Mouse (Mus musculus) stomach, embryonic 14.5 days (tissue): ENCODE results near the gene Yrdc. TPM values are rescaled to one million over a fixed set of nuclear protein-coding genes. Genes with fewer than 3 reads are reported as not detected.

Source experiments
- ATAC-seq: fragments of 200-750 bp; cut with Nextera tagmentation; 2 replicates; pipeline ENCODE4 v1.8.0; 2017; ENCODE audit warnings: low read depth, moderate TSS enrichment; ENCODE audit not compliant: insufficient number of reproducible peaks, insufficient read depth, low FRiP score
- H3K27ac ChIP-seq: fragments of 300-500 bp; sonication (generic); 2 replicates; pipeline ENCODE4 v1.5.1; 2014; ENCODE audit warnings: mild to moderate bottlenecking, low read length, moderate library complexity, mixed read lengths
- H3K27me3 ChIP-seq: fragments of 300-500 bp; sonication (generic); 2 replicates; pipeline ENCODE4 v1.6.1; 2014; ENCODE audit warnings: low read length, control low read depth, mixed read lengths; ENCODE audit not compliant: control insufficient read depth, insufficient read depth
- H3K36me3 ChIP-seq: fragments of 300-500 bp; sonication (generic); 2 replicates; pipeline ENCODE4 v1.6.1; 2014; ENCODE audit warnings: mild to moderate bottlenecking, control low read depth, low read length, moderate library complexity, mixed read lengths; ENCODE audit not compliant: control insufficient read depth, insufficient read depth
- H3K4me1 ChIP-seq: fragments of 300-500 bp; sonication (generic); 2 replicates; pipeline ENCODE4 v1.6.1; 2014; ENCODE audit warnings: low read length, control low read depth, mixed read lengths; ENCODE audit not compliant: control insufficient read depth, insufficient read depth
- H3K4me2 ChIP-seq: fragments of 300-500 bp; sonication (generic); replicated peaks from 2 replicates; pipeline ENCODE4 v1.6.1; 2014; ENCODE audit warnings: low read depth, low read length, control low read depth
- H3K4me3 ChIP-seq: fragments of 300-500 bp; sonication (generic); 2 replicates; pipeline ENCODE4 v1.5.1; 2014; ENCODE audit warnings: low read depth, low read length, control low read depth
- H3K9ac ChIP-seq: fragments of 300-500 bp; sonication (generic); replicated peaks from 2 replicates; pipeline ENCODE4 v1.6.1; 2014; ENCODE audit warnings: low read depth, mild to moderate bottlenecking, control low read depth, low read length, moderate library complexity, mixed read lengths
- H3K9me3 ChIP-seq: fragments of 300-500 bp; sonication (generic); 2 replicates; pipeline ENCODE4 v1.6.1; 2016; ENCODE audit warnings: low read depth, low read length, control low read depth; ENCODE audit not compliant: control insufficient read depth
- WGBS: fragments of 180-500 bp; shearing (Covaris S2); extraction: QIAGEN DNeasy Blood & Tissue Kit; methylation state at CpG from one replicate; pipeline ENCODE4 v1.1.7; 2014; 5-methylcytosine and 5-hydroxymethylcytosine counted together
- polyA plus RNA-seq: library from polyadenylated mRNA; unstranded; fragments of >200 nt; fragmentation: Nextera tagmentation; extraction: Ambion mirVana; gene quantifications from 2 replicates; pipeline ENCODE4 v1.2.1, GENCODE M21; 2014

Gene Yrdc
- polyA plus RNA-seq, 1 experiment from 2014 or later = 31.6 TPM

DNA sequence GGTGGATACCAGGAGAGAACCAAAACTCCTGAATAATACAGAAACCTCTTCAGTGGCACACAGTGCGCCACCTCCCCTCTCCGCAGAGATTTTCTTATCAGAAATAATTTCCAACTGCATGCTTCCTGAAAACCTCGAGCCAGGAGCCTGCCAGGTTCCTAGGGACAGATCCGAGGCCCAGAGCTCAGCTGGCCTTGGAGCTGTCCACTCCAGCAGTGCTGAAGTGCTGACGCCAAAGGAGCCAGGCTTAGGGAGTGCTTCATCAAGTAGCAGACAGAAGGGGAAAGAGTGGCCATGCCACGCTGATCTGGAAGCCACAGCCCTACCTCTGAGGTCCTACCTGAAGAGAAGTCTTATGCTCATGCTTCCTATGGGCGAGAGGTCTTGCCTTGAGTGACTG lies 10.0 kb downstream of the Yrdc start:
- H3K36me3 ChIP-seq = peaks cover 8% of the 10 kb centered on the region
- no peaks in the 10 kb centered on the region for H3K9me3 ChIP-seq
- no peak overlapping the region for H3K9ac ChIP-seq
- H3K4me3 ChIP-seq = no peak overlapping the region
- H3K27ac ChIP-seq = no peak overlapping the region
- no peak for ATAC-seq
- WGBS = 6% methylated on average over 7 of the region's 7 CpGs
- no peak overlapping the region for H3K4me2 ChIP-seq
- peaks cover 13% of the 10 kb centered on the region for H3K27me3 ChIP-seq
- H3K4me1 ChIP-seq = no peaks in the 10 kb centered on the region

DNA sequence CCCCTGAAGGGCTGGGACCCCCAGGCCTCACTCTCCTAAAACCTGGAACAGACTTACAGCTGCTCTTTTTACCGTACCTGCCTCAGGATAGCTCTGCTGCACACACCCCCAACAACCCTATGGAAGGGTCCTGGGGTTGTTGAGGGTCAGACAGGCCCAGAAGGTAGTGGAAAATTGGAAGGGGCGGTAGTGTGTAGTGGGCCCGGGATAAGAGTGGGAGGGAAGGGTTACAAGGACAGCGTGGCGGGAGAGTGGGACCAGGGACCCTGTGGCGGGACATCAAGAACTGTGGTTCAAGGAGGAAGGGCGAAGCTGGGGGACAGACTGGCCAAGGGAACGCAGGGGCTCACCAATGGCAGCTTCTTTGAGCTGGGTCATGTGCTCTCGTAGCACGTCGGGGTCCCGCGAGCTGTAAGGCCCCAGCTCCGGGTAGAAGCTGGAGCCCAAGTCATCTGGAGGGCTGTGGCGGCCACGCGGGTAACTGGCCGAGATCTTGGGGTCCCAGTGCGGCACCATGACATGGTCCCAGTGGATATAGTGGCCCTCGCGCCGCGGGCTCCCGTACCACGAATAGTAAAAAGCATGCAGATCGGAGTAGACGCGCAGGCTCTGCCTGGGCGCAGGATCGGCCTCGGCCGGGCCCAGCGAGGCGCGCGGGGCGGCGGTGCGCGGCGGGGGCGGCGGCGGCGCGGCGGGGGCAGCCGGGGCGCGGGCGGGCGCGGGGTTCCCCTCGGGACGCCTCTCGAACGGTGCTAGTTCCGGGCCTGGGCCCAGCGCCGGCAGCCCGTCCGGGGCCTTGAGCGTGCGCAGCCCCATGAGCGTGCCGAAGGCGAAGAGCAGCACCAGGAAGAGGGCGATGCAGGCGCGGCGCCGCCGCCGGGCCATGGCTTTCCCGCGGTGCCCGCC lies 11.1 kb downstream of the Yrdc start, which contains the start of gene Maneal:
Maneal (minus strand) TSS at position 889 of the 906 bp plus-strand sequence.
- Histone ChIP-seq H3K27ac (no peak within 1 kb of the TSS), H3K36me3 (no peaks in the 10 kb centered on the region), H3K4me3 (peak within 1 kb of the TSS; percentile 42), H3K9me3 (no peaks in the 10 kb centered on the region), H3K4me1 (no peaks in the 10 kb centered on the region), H3K27me3 (peaks cover 13% of the 10 kb centered on the region), H3K9ac (peak within 1 kb of the TSS; percentile 26; the same call in 1 of the 2 replicates), H3K4me2 (peak within 1 kb of the TSS; percentile 72)
- WGBS = 4% methylated on average over 52 of the region's 77 CpGs
- no peak for ATAC-seq

DNA sequence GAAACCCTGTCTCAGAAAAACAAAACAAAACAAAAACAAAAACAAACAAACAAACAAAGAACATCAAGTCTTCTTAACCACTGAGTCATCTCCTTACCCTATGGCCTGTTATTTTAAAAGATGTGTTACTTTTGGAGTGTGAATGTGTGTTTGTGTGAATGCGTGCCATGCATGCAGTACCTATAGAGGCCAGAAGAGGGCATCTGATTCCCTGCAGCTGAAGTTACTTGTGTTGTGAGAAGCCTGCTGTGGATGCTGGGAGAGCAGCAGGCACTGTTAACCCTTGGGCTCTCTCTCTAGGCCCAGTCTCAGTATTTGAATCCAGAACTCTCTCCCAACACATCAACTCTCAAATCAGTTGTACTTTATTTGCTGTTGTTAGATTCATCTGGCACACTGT lies 22.2 kb downstream of the Yrdc start:
- Histone ChIP-seq H3K27me3 (no peaks in the 10 kb centered on the region), H3K27ac (no peak overlapping the region), H3K4me3 (no peak overlapping the region), H3K9ac (no peak overlapping the region), H3K36me3 (no peaks in the 10 kb centered on the region), H3K9me3 (no peaks in the 10 kb centered on the region; the same call in 1 of the 2 replicates), H3K4me2 (no peak overlapping the region), H3K4me1 (no peaks in the 10 kb centered on the region)
- 88% methylated on average over 1 of the region's 1 CpGs for WGBS
- ATAC-seq = no peak

DNA sequence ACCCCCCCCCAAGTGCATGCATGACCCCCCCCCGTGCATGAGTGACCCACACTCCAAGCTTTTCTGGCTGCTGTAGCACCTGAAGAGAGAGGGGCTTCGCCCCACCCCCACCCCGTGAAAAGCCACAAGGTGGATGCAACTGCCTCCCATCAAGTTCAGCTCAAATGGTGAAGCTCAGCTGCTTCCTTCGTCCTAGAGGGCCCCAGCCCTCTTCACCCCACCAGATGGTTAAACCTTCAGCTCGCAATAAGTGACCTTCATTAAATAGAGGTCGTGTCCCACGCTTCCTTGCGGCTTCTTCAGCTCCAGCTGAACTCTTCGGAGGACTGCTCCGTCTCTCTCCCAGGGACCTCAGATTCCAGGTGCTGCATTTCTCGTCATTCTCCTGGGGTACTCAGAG lies 30.1 kb downstream of the Yrdc start, which contains the start of gene Epha10:
Epha10 (plus strand) TSS at position 301 of the 400 bp plus-strand sequence.
- H3K9me3 ChIP-seq = no peaks in the 10 kb centered on the region
- no peak for ATAC-seq
- 8% methylated on average over 11 of the region's 11 CpGs for WGBS
- H3K27me3 ChIP-seq = peaks cover 24% of the 10 kb centered on the region
- H3K36me3 ChIP-seq = no peaks in the 10 kb centered on the region
- peak within 1 kb of the TSS; percentile 42 for H3K4me2 ChIP-seq
- H3K4me1 ChIP-seq = 0 out of 2 replicates have a peak, but pooled peaks cover 6% of the 10 kb centered on the region
- no peak within 1 kb of the TSS for H3K27ac ChIP-seq
- no peak within 1 kb of the TSS for H3K9ac ChIP-seq
- peak within 1 kb of the TSS; percentile 24 for H3K4me3 ChIP-seq

DNA sequence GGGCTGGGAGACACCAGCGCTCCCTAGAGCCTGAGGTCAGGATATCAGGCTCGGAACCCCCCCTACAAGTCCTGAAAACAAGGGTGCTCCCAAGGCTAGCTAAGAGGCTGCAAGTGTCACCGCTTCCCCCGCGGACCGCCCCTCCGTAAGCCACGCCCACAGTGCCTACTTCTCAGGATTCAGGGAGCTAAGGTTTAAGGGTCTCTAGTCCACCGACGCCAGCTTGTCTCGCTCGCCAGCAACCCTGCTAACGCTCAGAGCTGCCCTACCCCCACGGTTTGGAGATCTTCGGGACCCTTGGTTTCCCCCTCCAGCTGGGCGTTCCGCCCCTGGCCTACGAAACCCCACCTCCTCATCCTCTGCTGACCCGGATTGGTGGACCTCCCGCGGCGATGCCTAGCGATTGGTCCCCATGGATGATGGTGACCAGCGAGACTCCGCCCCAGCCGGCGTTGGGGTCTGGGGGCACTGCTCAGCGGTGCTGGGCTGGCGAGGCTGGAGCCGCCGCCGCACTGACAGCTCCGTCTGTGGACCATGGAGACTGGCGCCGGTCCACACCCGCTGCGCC lies 30.9 kb downstream of the Yrdc start:
- Histone ChIP-seq H3K9me3 (no peaks in the 10 kb centered on the region), H3K27ac (no peak overlapping the region), H3K4me2 (peak overlapping the region; percentile 42), H3K27me3 (peaks cover 29% of the 10 kb centered on the region), H3K36me3 (no peaks in the 10 kb centered on the region), H3K4me1 (0 out of 2 replicates have a peak, but pooled peaks cover 6% of the 10 kb centered on the region), H3K4me3 (peak overlapping the region; percentile 24), H3K9ac (no peak overlapping the region)
- peak; percentile 76; the same call in 1 of the 2 replicates for ATAC-seq
- under 1% methylated on average over 37 of the region's 37 CpGs for WGBS

DNA sequence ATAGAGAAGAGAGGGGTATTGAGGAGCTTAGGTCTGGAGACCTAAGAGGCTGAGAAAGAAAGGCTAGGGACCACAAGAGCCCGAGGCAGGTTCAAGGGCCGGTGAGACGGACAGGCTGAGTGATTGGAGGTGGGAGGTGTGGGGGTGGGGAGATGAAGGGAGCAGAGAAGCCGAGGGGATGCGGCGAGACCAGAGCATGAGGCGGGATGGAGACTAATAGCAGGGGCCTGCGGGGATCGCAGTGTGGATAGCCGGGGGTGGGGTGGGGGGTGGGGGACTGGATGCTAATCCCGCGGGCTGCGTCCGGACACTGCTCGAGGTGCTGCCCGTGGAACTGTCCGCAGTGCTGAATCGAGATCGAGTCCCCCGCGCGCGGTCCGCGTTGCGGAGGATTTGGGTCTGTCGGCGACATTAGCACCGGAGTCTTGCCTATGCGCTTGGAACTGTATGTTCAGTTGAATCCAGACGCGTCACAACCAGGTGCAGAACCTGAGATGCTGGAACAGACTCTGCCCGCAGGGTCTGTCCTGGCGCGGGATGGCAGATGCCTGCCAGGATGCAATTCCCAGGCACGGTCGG lies 31.8 kb downstream of the Yrdc start:
- peaks cover 29% of the 10 kb centered on the region for H3K27me3 ChIP-seq
- H3K4me3 ChIP-seq = peak overlapping the region; percentile 2; the same call in 1 of the 2 replicates
- H3K27ac ChIP-seq = no peak overlapping the region
- no peaks in the 10 kb centered on the region for H3K36me3 ChIP-seq
- H3K4me2 ChIP-seq = no peak overlapping the region
- H3K9ac ChIP-seq = no peak overlapping the region
- 0 out of 2 replicates have a peak, but pooled peaks cover 6% of the 10 kb centered on the region for H3K4me1 ChIP-seq
- whole genome bisulfite sequencing = under 1% methylated on average over 37 of the region's 37 CpGs
- ATAC-seq = 0 out of 2 replicates have a peak, but pooled peaks have one; percentile 46
- no peaks in the 10 kb centered on the region for H3K9me3 ChIP-seq

DNA sequence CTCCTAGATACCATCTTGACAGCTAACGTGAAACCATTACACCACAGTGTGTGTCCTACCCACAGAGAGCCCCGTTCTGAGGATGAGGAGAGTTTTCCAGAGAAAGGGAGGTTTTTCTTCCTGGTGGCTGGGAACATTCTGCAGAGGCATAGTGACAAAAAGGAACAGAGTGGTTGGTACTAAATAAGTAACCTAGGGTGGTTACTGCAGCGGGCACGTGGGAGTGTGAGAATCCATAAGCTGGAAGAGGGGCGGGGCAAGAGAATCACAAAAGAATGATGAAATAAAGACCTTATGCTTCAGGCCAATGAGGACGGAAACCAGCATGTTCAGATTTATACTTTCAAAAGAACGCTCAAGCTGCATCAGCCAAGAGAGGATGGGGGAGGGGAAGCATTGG lies 38.2 kb downstream of the Yrdc start:
- H3K27me3 ChIP-seq = peaks cover 23% of the 10 kb centered on the region
- WGBS = 68% methylated on average over 7 of the region's 7 CpGs
- no peaks in the 10 kb centered on the region for H3K4me1 ChIP-seq
- H3K4me2 ChIP-seq = no peak overlapping the region
- H3K27ac ChIP-seq = no peak overlapping the region
- ATAC-seq = no peak
- H3K36me3 ChIP-seq = no peaks in the 10 kb centered on the region
- no peak overlapping the region for H3K4me3 ChIP-seq
- no peak overlapping the region for H3K9ac ChIP-seq
- H3K9me3 ChIP-seq = no peaks in the 10 kb centered on the region

DNA sequence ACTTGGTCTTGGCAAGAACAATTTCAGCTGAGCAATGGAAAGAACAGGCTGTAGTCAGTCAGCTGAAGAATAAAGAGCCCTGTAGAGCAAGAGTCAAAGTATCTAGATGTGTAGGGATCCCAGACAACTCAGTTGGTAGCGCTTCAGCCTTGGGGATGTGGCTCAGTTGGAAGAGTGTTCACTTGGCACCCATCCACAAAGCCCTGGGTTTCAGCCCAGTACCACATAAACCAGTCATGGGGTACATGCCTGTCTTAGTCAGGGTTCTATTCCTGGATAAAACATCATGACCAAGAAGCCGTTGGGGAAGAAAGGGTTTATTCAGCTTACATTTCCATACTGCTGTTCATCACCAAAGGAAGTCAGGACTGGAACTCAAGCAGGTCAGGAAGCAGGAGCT lies 39.5 kb downstream of the Yrdc start:
- H3K4me3 ChIP-seq = no peak overlapping the region
- no peak for ATAC-seq
- 82% methylated on average over 2 of the region's 2 CpGs for WGBS
- H3K9me3 ChIP-seq = no peaks in the 10 kb centered on the region
- no peak overlapping the region for H3K9ac ChIP-seq
- peaks cover 32% of the 10 kb centered on the region for H3K27me3 ChIP-seq
- H3K36me3 ChIP-seq = no peaks in the 10 kb centered on the region
- no peaks in the 10 kb centered on the region for H3K4me1 ChIP-seq
- H3K27ac ChIP-seq = no peak overlapping the region
- H3K4me2 ChIP-seq = no peak overlapping the region
